Mouse (Mus musculus) liver, postnatal 0 days (tissue): ENCODE data around the gene Olfr1095. TPM values are rescaled to one million over a fixed set of nuclear protein-coding genes. Genes with fewer than 3 reads are reported as not detected.

Source experiments
- ATAC-seq: fragments of 200-750 bp; cut with Nextera tagmentation; 2 replicates; pipeline ENCODE4 v1.8.0; 2017; ENCODE audit warnings: mild to moderate bottlenecking, moderate library complexity
- DNase-seq: peaks from one replicate; pipeline ENCODE4 v3.0.0-alpha.2; 2016
- H3K27ac ChIP-seq: fragments of 300-500 bp; sonication (generic); 2 replicates; pipeline ENCODE4 v1.5.1; 2014; ENCODE audit warnings: antibody characterized with exemption, moderate library complexity, mild to moderate bottlenecking, low read depth
- H3K27me3 ChIP-seq: fragments of 300-500 bp; sonication (generic); 2 replicates; pipeline ENCODE4 v1.6.1; 2014; ENCODE audit warnings: low read length, control low read depth, mixed read lengths; ENCODE audit not compliant: insufficient read depth
- H3K36me3 ChIP-seq: fragments of 300-500 bp; sonication (generic); replicated peaks from 2 replicates; pipeline ENCODE4 v1.6.1; 2014; ENCODE audit warnings: mild to moderate bottlenecking, control low read depth, low read length, moderate library complexity, mixed read lengths; ENCODE audit not compliant: insufficient read depth
- H3K4me1 ChIP-seq: fragments of 300-500 bp; sonication (generic); 2 replicates; pipeline ENCODE4 v1.6.1; 2014; ENCODE audit warnings: antibody characterized with exemption, mild to moderate bottlenecking, control low read depth; ENCODE audit not compliant: insufficient read depth
- H3K4me2 ChIP-seq: fragments of 300-500 bp; sonication (generic); 2 replicates; pipeline ENCODE4 v1.6.1; 2014; ENCODE audit warnings: low read depth, mild to moderate bottlenecking, low read length, moderate library complexity, mixed read lengths
- H3K4me3 ChIP-seq: fragments of 300-500 bp; sonication (generic); 2 replicates; pipeline ENCODE4 v1.5.1; 2014; ENCODE audit warnings: low read depth, low read length
- H3K9ac ChIP-seq: fragments of 300-500 bp; sonication (generic); replicated peaks from 2 replicates; pipeline ENCODE4 v1.6.1; 2014; ENCODE audit warnings: mild to moderate bottlenecking, moderate library complexity
- H3K9me3 ChIP-seq: fragments of 300-500 bp; sonication (generic); 2 replicates; pipeline ENCODE4 v1.6.1; 2016; ENCODE audit warnings: mild to moderate bottlenecking, control low read depth, low read length, mixed read lengths
- CTCF ChIP-seq: sonication (generic); IDR thresholded peaks from 2 replicates; pipeline ENCODE4 v1.5.1; 2016; ENCODE audit warnings: antibody characterized with exemption, low read depth
- EP300 ChIP-seq: IDR thresholded peaks from 2 replicates; pipeline ENCODE4 v1.6.1; 2016; ENCODE audit warnings: antibody characterized with exemption, low read depth, mild to moderate bottlenecking
- WGBS: fragments of 180-500 bp; shearing (Covaris S2); extraction: QIAGEN DNeasy Blood & Tissue Kit; methylation state at CpG from one replicate; pipeline ENCODE4 v1.1.7; 2014; ENCODE audit not compliant: insufficient replicate concordance; 5-methylcytosine and 5-hydroxymethylcytosine counted together
- polyA plus RNA-seq: library from polyadenylated mRNA; unstranded; fragments of >200 nt; fragmentation: Nextera tagmentation; extraction: Ambion mirVana; gene quantifications from 2 replicates; pipeline ENCODE4 v1.2.1, GENCODE M21; 2015

Olfr1095 gene
- not detected in 2 replicates for polyA plus RNA-seq

- no peak within 1 kb of the TSS for H3K27ac ChIP-seq
- no peaks in the 10 kb centered on the region for H3K4me1 ChIP-seq
- TF ChIP-seq EP300 (no peak), CTCF (no peak)
- ATAC-seq (no peak), DNase-seq (no peak)
- H3K9me3 ChIP-seq: no peaks in the 10 kb centered on the region
- no peak within 1 kb of the TSS for H3K4me3 ChIP-seq
- 72% methylated on average over 3 of the region's 3 CpGs for WGBS
- no peak within 1 kb of the TSS for H3K9ac ChIP-seq
- H3K27me3 ChIP-seq: no peaks in the 10 kb centered on the region
- no peak within 1 kb of the TSS for H3K4me2 ChIP-seq
- H3K36me3 ChIP-seq: no peaks in the 10 kb centered on the region
Observed at GRCm38 (mm10) chr2:86851596-86851995, at the start of gene Olfr1095. TSS of gene Olfr1095 (minus strand) at chr2:86851696.

- no peaks in the 10 kb centered on the region for H3K27me3 ChIP-seq
- no peak for ATAC-seq
- TF ChIP-seq CTCF (no peak), EP300 (no peak)
- no peaks in the 10 kb centered on the region for H3K36me3 ChIP-seq
- no peaks in the 10 kb centered on the region for H3K9me3 ChIP-seq
- H3K9ac ChIP-seq: no peak within 1 kb of the TSS
- no peak within 1 kb of the TSS for H3K4me3 ChIP-seq
- DNase-seq: no peak
- WGBS: 87% methylated on average over 1 of the region's 1 CpGs
- no peak within 1 kb of the TSS for H3K27ac ChIP-seq
- no peaks in the 10 kb centered on the region for H3K4me1 ChIP-seq
- no peak within 1 kb of the TSS for H3K4me2 ChIP-seq
Observed at GRCm38 (mm10) chr2:86892116-86892515, 40.6 kb upstream of the Olfr1095 start, which contains the start of gene Olfr1097. TSS of gene Olfr1097 (minus strand) at chr2:86892216.

- H3K27ac ChIP-seq: no peak within 1 kb of the TSS
- H3K9ac ChIP-seq: no peak within 1 kb of the TSS
- TF ChIP-seq EP300 (no peak), CTCF (no peak)
- H3K9me3 ChIP-seq: no peaks in the 10 kb centered on the region
- no peak within 1 kb of the TSS for H3K4me3 ChIP-seq
- 59% methylated on average over 1 of the region's 1 CpGs for WGBS
- H3K36me3 ChIP-seq: no peaks in the 10 kb centered on the region
- no peaks in the 10 kb centered on the region for H3K27me3 ChIP-seq
- DNase-seq (no peak), ATAC-seq (no peak)
- no peaks in the 10 kb centered on the region for H3K4me1 ChIP-seq
- H3K4me2 ChIP-seq: no peak within 1 kb of the TSS
Observed at GRCm38 (mm10) chr2:86874702-86875101, 23.2 kb upstream of the Olfr1095 start, which contains the start of gene Gm13723. TSS of gene Gm13723 (minus strand) at chr2:86874802.

- no peaks in the 10 kb centered on the region for H3K36me3 ChIP-seq
- no peaks in the 10 kb centered on the region for H3K9me3 ChIP-seq
- no peak within 1 kb of the TSS for H3K4me3 ChIP-seq
- TF ChIP-seq EP300 (no peak), CTCF (no peak)
- no peak within 1 kb of the TSS for H3K9ac ChIP-seq
- no peak for DNase-seq
- no peak within 1 kb of the TSS for H3K27ac ChIP-seq
- no peaks in the 10 kb centered on the region for H3K27me3 ChIP-seq
- no peak for ATAC-seq
- no peak within 1 kb of the TSS for H3K4me2 ChIP-seq
- H3K4me1 ChIP-seq: no peaks in the 10 kb centered on the region
Observed at GRCm38 (mm10) chr2:86824363-86824762, 27.1 kb downstream of the Olfr1095 start, which contains the start of gene Olfr1094. TSS of gene Olfr1094 (plus strand) at chr2:86824663.

- Histone ChIP-seq H3K9me3 (no peaks in the 10 kb centered on the region), H3K36me3 (no peaks in the 10 kb centered on the region), H3K4me1 (no peaks in the 10 kb centered on the region), H3K4me2 (no peak within 1 kb of the TSS), H3K9ac (no peak within 1 kb of the TSS), H3K27ac (no peak within 1 kb of the TSS), H3K27me3 (no peaks in the 10 kb centered on the region), H3K4me3 (no peak within 1 kb of the TSS)
- TF ChIP-seq CTCF (no peak), EP300 (no peak)
- no peak for DNase-seq
- ATAC-seq: no peak
Observed at GRCm38 (mm10) chr2:86809918-86810317, 41.6 kb downstream of the Olfr1095 start, which contains the start of gene Olfr141. TSS of gene Olfr141 (minus strand) at chr2:86810018.

Other genes with a start within 250 kb of the Olfr1095 start
- gene Olfr1084, start 212.0 kb downstream of the Olfr1095 start, polyA plus RNA-seq: not detected in 2 replicates
- not detected in 2 replicates for gene Olfr1085, start 189.7 kb downstream of the Olfr1095 start, polyA plus RNA-seq
- gene Olfr1086, start 171.6 kb downstream of the Olfr1095 start, polyA plus RNA-seq: not detected in 2 replicates
- gene Olfr1087, start 153.3 kb downstream of the Olfr1095 start, polyA plus RNA-seq: not detected in 2 replicates
- not detected in 2 replicates for gene Olfr1089, start 118.0 kb downstream of the Olfr1095 start, polyA plus RNA-seq
- gene Olfr1090, start 92.7 kb downstream of the Olfr1095 start, polyA plus RNA-seq: not detected in 2 replicates
- gene Olfr1093, start 69.2 kb downstream of the Olfr1095 start, polyA plus RNA-seq: not detected in 2 replicates
- not detected in 2 replicates for gene Olfr141, start 41.7 kb downstream of the Olfr1095 start, polyA plus RNA-seq
- not detected in 2 replicates for gene Olfr1094, start 27.0 kb downstream of the Olfr1095 start, polyA plus RNA-seq
- gene Gm13723, start 23.1 kb upstream of the Olfr1095 start, polyA plus RNA-seq: not detected in 2 replicates
- not detected in 2 replicates for gene Olfr1097, start 40.5 kb upstream of the Olfr1095 start, polyA plus RNA-seq
- gene Olfr1098, start 72.8 kb upstream of the Olfr1095 start, polyA plus RNA-seq: not detected in 2 replicates
- gene Olfr1099, start 109.0 kb upstream of the Olfr1095 start, polyA plus RNA-seq: not detected in 2 replicates
- not detected in 2 replicates for gene Olfr1100, start 128.3 kb upstream of the Olfr1095 start, polyA plus RNA-seq
- gene Olfr1101, start 139.5 kb upstream of the Olfr1095 start, polyA plus RNA-seq: not detected in 2 replicates
- not detected in 2 replicates for gene Olfr1102, start 146.7 kb upstream of the Olfr1095 start, polyA plus RNA-seq
- gene Olfr1104, start 175.4 kb upstream of the Olfr1095 start, polyA plus RNA-seq: not detected in 2 replicates
- not detected in 2 replicates for gene Olfr1105, start 184.8 kb upstream of the Olfr1095 start, polyA plus RNA-seq
- not detected in 2 replicates for gene Olfr1106, start 200.6 kb upstream of the Olfr1095 start, polyA plus RNA-seq
- gene Olfr1107, start 224.1 kb upstream of the Olfr1095 start, polyA plus RNA-seq: not detected in 2 replicates
- not detected in 2 replicates for gene Olfr1109, start 244.3 kb upstream of the Olfr1095 start, polyA plus RNA-seq